Mouse (Mus musculus) liver, postnatal 0 days (tissue): Measurements from ENCODE around the gene Aifm3. TPM values are rescaled to one million over a fixed set of nuclear protein-coding genes. Genes with fewer than 3 reads are reported as not detected.

Source experiments
- ATAC-seq: fragments of 200-750 bp; cut with Nextera tagmentation; 2 replicates; pipeline ENCODE4 v1.8.0; 2017; ENCODE audit warnings: mild to moderate bottlenecking, moderate library complexity
- DNase-seq: peaks from one replicate; pipeline ENCODE4 v3.0.0-alpha.2; 2016
- H3K27ac ChIP-seq: fragments of 300-500 bp; sonication (generic); 2 replicates; pipeline ENCODE4 v1.5.1; 2014; ENCODE audit warnings: antibody characterized with exemption, moderate library complexity, mild to moderate bottlenecking, low read depth
- H3K27me3 ChIP-seq: fragments of 300-500 bp; sonication (generic); 2 replicates; pipeline ENCODE4 v1.6.1; 2014; ENCODE audit warnings: low read length, control low read depth, mixed read lengths; ENCODE audit not compliant: insufficient read depth
- H3K36me3 ChIP-seq: fragments of 300-500 bp; sonication (generic); replicated peaks from 2 replicates; pipeline ENCODE4 v1.6.1; 2014; ENCODE audit warnings: mild to moderate bottlenecking, control low read depth, low read length, moderate library complexity, mixed read lengths; ENCODE audit not compliant: insufficient read depth
- H3K4me1 ChIP-seq: fragments of 300-500 bp; sonication (generic); 2 replicates; pipeline ENCODE4 v1.6.1; 2014; ENCODE audit warnings: antibody characterized with exemption, mild to moderate bottlenecking, control low read depth; ENCODE audit not compliant: insufficient read depth
- H3K4me2 ChIP-seq: fragments of 300-500 bp; sonication (generic); 2 replicates; pipeline ENCODE4 v1.6.1; 2014; ENCODE audit warnings: low read depth, mild to moderate bottlenecking, low read length, moderate library complexity, mixed read lengths
- H3K4me3 ChIP-seq: fragments of 300-500 bp; sonication (generic); 2 replicates; pipeline ENCODE4 v1.5.1; 2014; ENCODE audit warnings: low read depth, low read length
- H3K9ac ChIP-seq: fragments of 300-500 bp; sonication (generic); replicated peaks from 2 replicates; pipeline ENCODE4 v1.6.1; 2014; ENCODE audit warnings: mild to moderate bottlenecking, moderate library complexity
- H3K9me3 ChIP-seq: fragments of 300-500 bp; sonication (generic); 2 replicates; pipeline ENCODE4 v1.6.1; 2016; ENCODE audit warnings: mild to moderate bottlenecking, control low read depth, low read length, mixed read lengths
- CTCF ChIP-seq: sonication (generic); IDR thresholded peaks from 2 replicates; pipeline ENCODE4 v1.5.1; 2016; ENCODE audit warnings: antibody characterized with exemption, low read depth
- EP300 ChIP-seq: IDR thresholded peaks from 2 replicates; pipeline ENCODE4 v1.6.1; 2016; ENCODE audit warnings: antibody characterized with exemption, low read depth, mild to moderate bottlenecking
- WGBS: fragments of 180-500 bp; shearing (Covaris S2); extraction: QIAGEN DNeasy Blood & Tissue Kit; methylation state at CpG from one replicate; pipeline ENCODE4 v1.1.7; 2014; ENCODE audit not compliant: insufficient replicate concordance; 5-methylcytosine and 5-hydroxymethylcytosine counted together
- polyA plus RNA-seq: library from polyadenylated mRNA; unstranded; fragments of >200 nt; fragmentation: Nextera tagmentation; extraction: Ambion mirVana; gene quantifications from 2 replicates; pipeline ENCODE4 v1.2.1, GENCODE M21; 2015

Aifm3 gene
- polyA plus RNA-seq, 1 experiment from 2014 or later, result 3.3 TPM

DNA sequence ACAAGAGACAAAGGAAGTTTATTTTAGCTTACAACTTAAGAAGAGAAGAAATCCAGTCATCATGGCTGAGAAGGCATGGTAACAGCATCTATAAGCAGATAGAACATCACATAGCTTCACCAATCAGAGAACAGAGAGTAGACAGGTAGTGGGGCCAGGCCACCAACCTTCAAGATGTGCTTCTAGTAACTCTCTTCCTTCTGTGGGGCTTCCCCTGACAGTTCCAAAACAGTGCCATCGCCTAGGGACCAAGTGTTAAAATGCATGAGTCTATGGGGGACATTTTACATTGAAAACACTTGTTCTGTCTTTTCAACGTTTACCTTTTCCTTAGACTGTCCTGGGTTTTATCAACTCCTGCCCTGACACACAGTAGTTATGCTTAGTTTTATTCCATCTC is 26.2 kb upstream of the Aifm3 start:
- no peaks in the 10 kb centered on the region; the same call in 1 of the 2 replicates for H3K36me3 ChIP-seq
- no peak for TF ChIP-seq CTCF
- TF ChIP-seq EP300, result no peak
- H3K4me2 ChIP-seq, result no peak overlapping the region
- ATAC-seq (no peak), DNase-seq (no peak)
- H3K4me1 ChIP-seq, result peaks cover 34% of the 10 kb centered on the region
- no peak overlapping the region for H3K4me3 ChIP-seq
- no peaks in the 10 kb centered on the region for H3K27me3 ChIP-seq
- H3K9ac ChIP-seq, result no peak overlapping the region
- H3K9me3 ChIP-seq, result no peaks in the 10 kb centered on the region
- WGBS, result 79% methylated on average over 2 of the region's 2 CpGs
- H3K27ac ChIP-seq, result peak overlapping the region; percentile 39; the same call in 1 of the 2 replicates

DNA sequence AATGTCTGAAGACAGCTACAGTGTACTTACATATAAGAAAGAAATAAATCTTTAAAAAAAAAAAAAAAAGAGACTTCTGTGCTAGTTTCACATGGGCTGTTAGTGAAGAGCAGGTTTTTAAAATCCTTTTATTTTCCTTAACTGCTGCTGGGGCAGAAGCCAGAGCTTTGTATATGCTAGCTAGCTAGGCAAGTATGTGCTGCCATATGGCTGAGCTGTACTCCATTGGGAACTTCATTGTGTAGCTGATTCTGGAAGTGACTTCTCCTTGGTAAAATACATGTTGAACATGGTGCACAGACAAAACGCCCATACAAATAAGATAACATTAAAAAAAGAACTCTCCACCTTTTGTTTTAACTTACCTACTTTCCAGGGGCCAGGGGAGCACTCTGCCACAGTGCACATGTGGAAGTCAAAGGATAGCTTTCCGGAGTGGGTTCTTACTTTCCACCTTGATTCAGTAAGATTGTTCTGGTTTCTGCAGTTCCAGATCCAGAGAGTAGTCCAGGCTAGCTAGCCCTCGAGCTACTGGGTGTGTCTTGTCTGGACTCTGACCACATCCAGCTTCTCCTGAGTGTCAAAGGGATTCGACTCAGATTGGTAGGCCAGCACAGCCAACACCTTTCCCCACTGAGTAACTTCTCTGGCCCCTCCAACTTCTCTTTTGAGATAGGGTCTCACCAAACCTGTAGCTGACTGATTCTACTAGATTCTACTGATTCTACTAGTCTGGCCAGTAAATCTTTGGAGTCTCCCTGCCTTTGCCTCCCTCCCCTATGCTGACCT is 22.3 kb upstream of the Aifm3 start:
- no peak overlapping the region for H3K9ac ChIP-seq

DNA sequence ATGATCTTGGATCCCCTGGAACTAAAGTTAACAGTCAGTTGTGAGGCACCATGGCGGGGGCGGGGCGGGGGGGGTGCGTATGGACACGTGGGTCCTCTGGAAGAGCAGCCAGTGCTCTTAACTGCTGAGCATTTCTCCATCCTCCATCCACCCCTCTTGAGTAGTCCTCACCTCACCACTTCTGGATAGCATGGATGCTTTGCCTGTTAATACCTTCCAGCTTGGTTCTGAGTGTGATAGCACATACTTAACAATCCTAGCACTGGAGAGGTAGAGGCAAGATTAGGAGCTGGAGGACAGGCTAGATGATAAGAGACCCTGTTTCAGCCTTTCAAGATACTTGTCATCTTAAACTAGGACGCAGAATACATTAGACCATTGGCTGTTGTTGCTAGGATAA is 16.9 kb upstream of the Aifm3 start:
- no peak overlapping the region for H3K9ac ChIP-seq
- H3K36me3 ChIP-seq, result peaks cover 37% of the 10 kb centered on the region
- no peak overlapping the region for H3K4me2 ChIP-seq
- WGBS, result 79% methylated on average over 6 of the region's 6 CpGs
- H3K4me1 ChIP-seq, result peaks cover 1% of the 10 kb centered on the region; the same call in 1 of the 2 replicates
- no peak overlapping the region for H3K4me3 ChIP-seq
- H3K9me3 ChIP-seq, result no peaks in the 10 kb centered on the region
- no peak for DNase-seq
- ATAC-seq, result no peak
- H3K27me3 ChIP-seq, result no peaks in the 10 kb centered on the region
- TF ChIP-seq CTCF, result no peak
- H3K27ac ChIP-seq, result no peak overlapping the region

More for the DNA sequence above, 22.3 kb upstream of the Aifm3 start:
- Histone ChIP-seq H3K27me3 (no peaks in the 10 kb centered on the region), H3K9me3 (no peaks in the 10 kb centered on the region), H3K4me2 (no peak overlapping the region), H3K4me1 (peaks cover 18% of the 10 kb centered on the region), H3K27ac (no peak overlapping the region), H3K36me3 (peaks cover 19% of the 10 kb centered on the region), H3K4me3 (no peak overlapping the region)
- DNase-seq, result no peak
- 68% methylated on average over 4 of the region's 4 CpGs for WGBS
- ATAC-seq, result no peak
- TF ChIP-seq EP300 (no peak), CTCF (no peak)

DNA sequence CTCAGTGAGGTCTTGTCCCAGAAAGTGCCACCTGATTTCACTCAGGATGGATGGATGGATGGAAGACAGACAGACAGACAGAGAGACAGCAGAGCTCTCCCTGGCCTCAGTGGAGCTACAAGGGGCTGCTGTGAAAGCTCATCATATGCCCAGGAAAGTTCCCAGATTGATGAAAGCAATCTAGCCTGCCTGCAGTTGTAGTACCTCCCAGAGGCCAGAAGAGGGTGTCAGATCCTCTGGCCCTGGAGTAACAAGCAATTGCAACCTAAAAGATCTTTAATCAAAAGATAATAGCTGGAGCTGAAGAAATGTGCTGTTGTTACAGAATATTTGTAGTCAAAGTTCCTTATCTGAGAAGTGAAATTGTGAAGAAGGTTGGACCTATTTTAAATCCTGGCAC is 15.3 kb upstream of the Aifm3 start:
- no peaks in the 10 kb centered on the region for H3K27me3 ChIP-seq
- TF ChIP-seq CTCF, result peak; percentile 79
- TF ChIP-seq EP300, result no peak
- H3K9ac ChIP-seq, result no peak overlapping the region
- H3K4me1 ChIP-seq, result 0 out of 2 replicates have a peak, but pooled peaks cover 4% of the 10 kb centered on the region
- H3K27ac ChIP-seq, result no peak overlapping the region
- DNase-seq, result no peak
- H3K4me3 ChIP-seq, result no peak overlapping the region
- ATAC-seq, result no peak
- H3K9me3 ChIP-seq, result no peaks in the 10 kb centered on the region
- peaks cover 36% of the 10 kb centered on the region for H3K36me3 ChIP-seq
- no peak overlapping the region for H3K4me2 ChIP-seq

DNA sequence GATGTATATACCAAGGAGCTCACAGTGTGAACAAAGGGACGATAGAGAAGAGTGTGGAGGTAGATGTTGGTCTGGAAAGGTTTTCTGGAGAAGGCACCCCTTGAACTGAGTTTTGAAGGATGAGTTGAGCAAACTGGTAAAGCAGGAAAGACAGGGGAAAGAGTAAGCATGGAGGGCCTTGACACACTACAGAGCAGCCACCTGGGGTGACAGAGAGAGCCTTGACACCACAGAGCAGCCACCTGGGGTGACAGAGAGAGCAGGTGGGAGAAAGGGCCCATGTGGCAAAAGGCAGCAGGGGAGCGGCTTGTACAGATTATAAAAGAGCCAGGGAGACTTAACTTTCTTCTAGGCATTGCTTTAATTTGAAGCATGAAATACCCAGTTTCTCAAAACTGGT is 14.7 kb upstream of the Aifm3 start:
- no peaks in the 10 kb centered on the region for H3K27me3 ChIP-seq
- no peak overlapping the region for H3K4me2 ChIP-seq
- no peak overlapping the region for H3K9ac ChIP-seq
- 0 out of 2 replicates have a peak, but pooled peaks cover 4% of the 10 kb centered on the region for H3K4me1 ChIP-seq
- DNase-seq (no peak), ATAC-seq (no peak)
- TF ChIP-seq EP300, result no peak
- TF ChIP-seq CTCF, result no peak
- WGBS, result 74% methylated on average over 2 of the region's 2 CpGs
- no peak overlapping the region for H3K27ac ChIP-seq
- H3K36me3 ChIP-seq, result peaks cover 31% of the 10 kb centered on the region
- H3K4me3 ChIP-seq, result no peak overlapping the region
- no peaks in the 10 kb centered on the region for H3K9me3 ChIP-seq

DNA sequence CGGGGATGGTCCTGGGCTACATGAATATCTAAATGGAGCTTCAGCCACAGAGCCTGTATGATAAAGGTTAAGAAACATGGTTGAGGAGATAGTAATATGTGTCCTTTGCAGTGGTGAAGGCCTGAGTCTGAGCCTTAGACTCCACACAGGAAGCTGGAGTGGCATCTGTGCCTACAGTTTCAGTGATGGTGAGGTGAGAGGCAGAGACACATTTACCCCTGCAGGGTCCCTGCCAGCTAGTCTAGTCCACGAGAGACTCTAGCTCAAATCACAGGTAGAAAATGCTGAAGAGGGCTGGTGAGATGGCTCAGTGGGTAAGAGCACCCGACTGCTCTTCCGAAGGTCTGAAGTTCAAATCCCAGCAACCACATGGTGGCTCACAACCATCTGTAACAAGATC is 14.1 kb upstream of the Aifm3 start:
- ATAC-seq (no peak), DNase-seq (no peak)
- no peak overlapping the region for H3K27ac ChIP-seq
- TF ChIP-seq EP300, result no peak
- TF ChIP-seq CTCF, result no peak
- peaks cover 29% of the 10 kb centered on the region for H3K36me3 ChIP-seq
- 0 out of 2 replicates have a peak, but pooled peaks cover 4% of the 10 kb centered on the region for H3K4me1 ChIP-seq
- H3K9me3 ChIP-seq, result no peaks in the 10 kb centered on the region
- H3K9ac ChIP-seq, result no peak overlapping the region
- H3K4me3 ChIP-seq, result no peak overlapping the region
- no peak overlapping the region for H3K4me2 ChIP-seq
- WGBS, result 87% methylated on average over 4 of the region's 4 CpGs
- no peaks in the 10 kb centered on the region for H3K27me3 ChIP-seq
